Mouse (Mus musculus) lung, embryonic 14.5 days (tissue): Measurements from ENCODE around the gene Hsd11b1. TPM values are rescaled to one million over a fixed set of nuclear protein-coding genes. Genes with fewer than 3 reads are reported as not detected.

ENCODE experiments used
- ATAC-seq: fragments of 200-750 bp; cut with Nextera tagmentation; 2 replicates; pipeline ENCODE4 v1.8.0; 2017; ENCODE audit warnings: mild to moderate bottlenecking, moderate TSS enrichment, moderate library complexity; ENCODE audit not compliant: insufficient read depth
- DNase-seq: peaks from one replicate; pipeline ENCODE4 v3.0.0-alpha.2; 2015
- H3K27ac ChIP-seq: fragments of 300-500 bp; sonication (generic); 2 replicates; pipeline ENCODE4 v1.5.1; 2014; ENCODE audit warnings: low read depth, mild to moderate bottlenecking, moderate library complexity
- H3K27me3 ChIP-seq: fragments of 300-500 bp; sonication (generic); 2 replicates; pipeline ENCODE4 v1.6.1; 2014; ENCODE audit warnings: low read length, control low read depth; ENCODE audit not compliant: insufficient read depth
- H3K36me3 ChIP-seq: fragments of 300-500 bp; sonication (generic); 2 replicates; pipeline ENCODE4 v1.6.1; 2014; ENCODE audit warnings: control low read depth; ENCODE audit not compliant: insufficient read depth
- H3K4me1 ChIP-seq: fragments of 300-500 bp; sonication (generic); 2 replicates; pipeline ENCODE4 v1.6.1; 2014; ENCODE audit warnings: antibody characterized with exemption, control low read depth; ENCODE audit not compliant: insufficient read depth
- H3K4me2 ChIP-seq: fragments of 300-500 bp; sonication (generic); 2 replicates; pipeline ENCODE4 v1.6.1; 2014; ENCODE audit warnings: mild to moderate bottlenecking
- H3K4me3 ChIP-seq: fragments of 300-500 bp; sonication (generic); 2 replicates; pipeline ENCODE4 v1.5.1; 2014; ENCODE audit warnings: low read depth, low read length
- H3K9ac ChIP-seq: fragments of 300-500 bp; sonication (generic); 2 replicates; pipeline ENCODE4 v1.6.1; 2014
- H3K9me3 ChIP-seq: fragments of 300-500 bp; sonication (generic); 2 replicates; pipeline ENCODE4 v1.6.1; 2016; ENCODE audit warnings: low read depth, low read length, control low read depth
- CTCF ChIP-seq: IDR thresholded peaks from 2 replicates; pipeline ENCODE4 v1.5.1; 2016; ENCODE audit warnings: antibody characterized with exemption, low read depth
- WGBS: fragments of 180-500 bp; shearing (Covaris S2); extraction: QIAGEN DNeasy Blood & Tissue Kit; methylation state at CpG from one replicate; pipeline ENCODE4 v1.1.7; 2014; 5-methylcytosine and 5-hydroxymethylcytosine counted together
- polyA plus RNA-seq: library from polyadenylated mRNA; unstranded; fragments of >200 nt; fragmentation: Nextera tagmentation; extraction: Ambion mirVana; gene quantifications from 2 replicates; pipeline ENCODE4 v1.2.1, GENCODE M21; 2014

Gene Hsd11b1
- polyA plus RNA-seq, 1 experiment from 2014 or later = 1.6 TPM

DNA sequence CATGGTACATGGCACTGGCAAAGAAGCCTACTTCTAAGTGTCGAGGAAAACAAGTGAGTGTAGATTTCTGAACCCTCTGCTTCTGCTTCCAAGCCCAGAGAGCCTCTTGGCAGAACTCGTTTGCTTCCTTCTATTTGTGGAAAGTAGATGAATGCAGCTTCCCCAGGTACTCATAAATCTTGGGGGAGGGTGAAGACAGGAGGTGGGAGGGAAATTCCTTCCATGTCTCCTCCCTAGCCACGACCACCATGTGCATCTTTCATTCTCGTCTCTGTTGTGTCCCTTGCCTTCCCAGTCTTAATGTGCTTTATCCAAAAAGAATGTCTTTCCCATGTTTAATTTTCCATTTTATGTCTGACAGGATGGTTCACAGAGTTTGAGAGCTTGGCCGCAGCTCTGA, 11.3 kb downstream of the Hsd11b1 start:
- H3K4me2 ChIP-seq = no peak overlapping the region
- no peak overlapping the region for H3K4me3 ChIP-seq
- TF ChIP-seq CTCF = no peak
- H3K4me1 ChIP-seq = no peaks in the 10 kb centered on the region
- ATAC-seq (no peak), DNase-seq (no peak)
- 26% methylated on average over 5 of the region's 5 CpGs for WGBS
- no peaks in the 10 kb centered on the region for H3K9me3 ChIP-seq
- H3K27me3 ChIP-seq = no peaks in the 10 kb centered on the region
- no peaks in the 10 kb centered on the region for H3K36me3 ChIP-seq
- H3K9ac ChIP-seq = no peak overlapping the region
- H3K27ac ChIP-seq = no peak overlapping the region

DNA sequence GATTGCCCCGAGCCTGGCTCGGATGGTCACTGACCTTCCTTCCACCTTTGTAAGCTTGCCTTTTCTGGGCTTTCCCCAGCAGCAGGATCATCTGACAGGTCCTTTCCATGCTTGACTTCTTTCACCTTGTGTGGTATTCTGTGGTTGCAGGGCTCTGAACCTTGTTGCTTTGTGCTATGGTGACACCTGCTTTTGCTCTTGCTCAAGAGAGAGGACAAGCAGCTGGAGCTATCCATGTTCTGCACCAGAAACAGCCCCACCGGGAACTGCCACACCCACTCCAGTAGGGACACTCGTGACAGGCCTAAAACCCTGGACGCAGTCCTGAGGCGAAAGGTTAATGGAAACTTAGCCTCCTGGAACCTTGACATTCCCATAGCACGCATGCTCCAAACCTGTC, 12.5 kb downstream of the Hsd11b1 start:
- DNase-seq (no peak), ATAC-seq (no peak)
- Histone ChIP-seq H3K9ac (no peak overlapping the region), H3K9me3 (no peaks in the 10 kb centered on the region), H3K4me1 (no peaks in the 10 kb centered on the region), H3K36me3 (no peaks in the 10 kb centered on the region), H3K4me2 (no peak overlapping the region), H3K4me3 (no peak overlapping the region), H3K27ac (no peak overlapping the region), H3K27me3 (no peaks in the 10 kb centered on the region)
- 76% methylated on average over 7 of the region's 7 CpGs for WGBS
- no peak for TF ChIP-seq CTCF

DNA sequence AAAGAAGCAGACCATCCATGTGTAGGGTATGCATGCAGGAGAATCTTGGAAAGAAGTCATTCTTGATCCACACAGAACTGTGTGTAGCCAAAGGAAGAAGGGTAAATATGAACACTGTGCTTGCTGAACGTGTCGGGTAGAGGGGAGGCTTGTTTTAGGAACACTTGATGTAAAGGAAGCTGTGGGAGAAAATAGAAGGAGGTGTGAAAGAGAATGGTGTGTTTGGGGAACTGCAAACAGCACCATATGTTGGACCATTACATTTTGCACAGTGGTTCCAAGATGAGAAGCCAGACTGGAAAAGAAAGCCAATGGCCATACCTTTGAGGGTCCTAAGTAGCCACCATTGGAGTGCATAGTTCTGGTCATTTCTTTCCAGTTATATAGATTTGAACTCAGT, 13.8 kb downstream of the Hsd11b1 start:
- H3K4me3 ChIP-seq = no peak overlapping the region
- H3K27me3 ChIP-seq = no peaks in the 10 kb centered on the region
- WGBS = 74% methylated on average over 2 of the region's 2 CpGs
- H3K27ac ChIP-seq = no peak overlapping the region
- no peak overlapping the region for H3K9ac ChIP-seq
- no peak overlapping the region for H3K4me2 ChIP-seq
- no peaks in the 10 kb centered on the region for H3K4me1 ChIP-seq
- no peak for TF ChIP-seq CTCF
- no peaks in the 10 kb centered on the region for H3K9me3 ChIP-seq
- H3K36me3 ChIP-seq = no peaks in the 10 kb centered on the region
- no peak for DNase-seq
- no peak for ATAC-seq

DNA sequence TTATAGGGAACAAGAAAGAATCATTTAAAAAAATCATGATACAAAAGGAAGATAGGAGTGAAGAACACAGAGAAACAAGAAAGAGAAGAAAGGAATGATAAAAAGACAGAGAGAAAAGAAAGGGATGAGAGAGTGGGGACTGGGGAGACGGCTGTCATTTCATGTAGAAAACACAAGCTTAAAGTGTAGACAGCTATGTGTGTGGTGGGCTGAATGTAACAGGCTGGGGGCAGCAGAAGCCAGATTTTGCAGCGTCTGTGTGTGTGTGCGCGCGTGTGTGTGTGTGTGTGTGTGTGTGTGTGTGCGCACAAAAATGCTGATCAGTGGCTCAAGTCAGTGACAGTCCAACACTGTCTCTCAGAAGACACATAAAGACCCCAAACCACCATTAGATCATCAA, 19.6 kb downstream of the Hsd11b1 start:
- ATAC-seq (no peak), DNase-seq (no peak)
- no peak overlapping the region for H3K4me2 ChIP-seq
- 80% methylated on average over 6 of the region's 6 CpGs for WGBS
- no peak overlapping the region for H3K4me3 ChIP-seq
- no peak overlapping the region for H3K27ac ChIP-seq
- H3K36me3 ChIP-seq = no peaks in the 10 kb centered on the region
- H3K27me3 ChIP-seq = no peaks in the 10 kb centered on the region
- no peaks in the 10 kb centered on the region for H3K4me1 ChIP-seq
- TF ChIP-seq CTCF = no peak
- no peak overlapping the region for H3K9ac ChIP-seq
- H3K9me3 ChIP-seq = no peaks in the 10 kb centered on the region

DNA sequence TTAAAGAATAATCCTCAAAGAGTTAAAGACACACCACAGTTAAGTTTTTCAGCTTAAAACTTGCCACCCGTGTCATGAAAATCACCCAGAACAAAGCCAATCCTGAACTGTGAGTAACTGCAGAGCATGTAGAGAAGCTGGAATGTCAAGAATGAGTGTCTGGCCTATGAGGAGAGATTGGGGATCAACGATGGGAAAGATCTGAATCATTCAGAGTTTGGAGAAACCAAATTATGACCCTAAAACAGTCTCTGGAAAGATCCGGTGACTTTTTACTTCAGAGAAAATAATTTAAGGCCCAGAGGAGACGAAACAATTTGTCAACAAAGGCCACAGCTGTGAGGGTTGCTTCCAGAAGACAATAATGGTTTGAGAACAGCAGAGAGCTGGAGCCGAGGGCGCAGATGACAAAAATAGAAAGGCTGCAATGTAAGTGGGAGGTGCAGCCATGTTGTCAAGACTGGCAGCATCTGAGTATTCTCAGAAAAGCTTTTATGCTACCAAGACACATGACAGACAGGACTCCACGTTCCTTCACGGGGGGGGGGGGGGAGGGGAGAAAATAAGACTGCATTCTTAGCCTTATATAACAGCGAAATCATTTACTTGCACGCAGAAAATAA, 20.2 kb downstream of the Hsd11b1 start:
- no peaks in the 10 kb centered on the region for H3K27me3 ChIP-seq
- 47% methylated on average over 10 of the region's 10 CpGs for WGBS
- H3K9ac ChIP-seq = no peak overlapping the region
- peak overlapping the region; percentile 7; the same call in 1 of the 2 replicates for H3K27ac ChIP-seq
- no peak overlapping the region for H3K4me3 ChIP-seq
- no peaks in the 10 kb centered on the region for H3K9me3 ChIP-seq
- no peak for TF ChIP-seq CTCF
- DNase-seq = no peak
- no peaks in the 10 kb centered on the region for H3K4me1 ChIP-seq
- no peak for ATAC-seq
- H3K4me2 ChIP-seq = no peak overlapping the region
- no peaks in the 10 kb centered on the region for H3K36me3 ChIP-seq

DNA sequence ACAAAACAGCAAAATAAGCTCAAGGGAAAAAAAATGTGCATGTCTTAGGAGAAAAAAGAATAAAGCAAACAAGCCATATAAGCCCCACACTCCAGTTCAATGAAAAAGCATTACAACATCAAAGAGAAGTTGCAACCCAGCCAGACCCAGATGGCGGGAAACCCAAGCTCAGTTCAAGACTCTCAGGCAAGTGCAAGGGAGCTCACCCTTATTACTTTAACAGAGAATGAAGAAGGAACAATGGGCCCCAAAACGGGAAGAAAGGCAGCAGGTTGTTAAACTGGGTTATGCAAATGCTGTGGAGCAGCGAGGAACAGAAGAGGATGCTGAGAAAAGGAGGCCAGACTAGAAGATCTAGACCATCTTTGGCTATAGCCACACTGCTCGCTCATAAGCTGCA, 21.0 kb downstream of the Hsd11b1 start:
- DNase-seq = no peak
- no peak for ATAC-seq
- WGBS = 63% methylated on average over 4 of the region's 4 CpGs

DNA sequence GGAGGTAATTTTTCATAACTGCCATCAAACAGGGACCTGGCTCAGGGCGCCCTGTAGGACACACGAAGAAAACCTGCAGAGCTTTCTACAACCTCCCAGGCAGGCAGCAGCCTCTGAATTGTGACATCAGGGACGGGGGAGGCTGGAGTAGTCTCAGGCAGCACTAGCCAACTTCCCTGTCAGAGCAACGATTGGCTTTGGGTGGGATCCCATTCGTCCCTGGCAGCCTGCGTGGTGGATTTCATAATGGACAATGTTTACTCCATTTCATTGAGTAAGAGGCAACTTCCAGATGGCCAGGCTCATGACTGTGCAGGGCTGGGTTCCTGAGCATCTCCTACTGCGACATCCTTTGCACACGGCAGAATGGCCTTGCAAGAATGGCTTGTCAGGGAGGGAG, 21.6 kb downstream of the Hsd11b1 start:
- Histone ChIP-seq H3K27me3 (no peaks in the 10 kb centered on the region), H3K9me3 (no peaks in the 10 kb centered on the region), H3K36me3 (no peaks in the 10 kb centered on the region), H3K9ac (no peak overlapping the region), H3K4me2 (no peak overlapping the region), H3K27ac (no peak overlapping the region), H3K4me3 (no peak overlapping the region), H3K4me1 (no peaks in the 10 kb centered on the region)
- TF ChIP-seq CTCF = no peak
- ATAC-seq (peak; percentile 82; the same call in 1 of the 2 replicates), DNase-seq (peak; percentile 79)
- 57% methylated on average over 8 of the region's 8 CpGs for WGBS

More for the DNA sequence above, 21.0 kb downstream of the Hsd11b1 start:
- TF ChIP-seq CTCF = no peak
- no peaks in the 10 kb centered on the region for H3K4me1 ChIP-seq
- H3K27ac ChIP-seq = no peak overlapping the region
- H3K4me2 ChIP-seq = no peak overlapping the region
- no peak overlapping the region for H3K9ac ChIP-seq
- H3K36me3 ChIP-seq = no peaks in the 10 kb centered on the region
- no peaks in the 10 kb centered on the region for H3K27me3 ChIP-seq
- H3K9me3 ChIP-seq = no peaks in the 10 kb centered on the region
- H3K4me3 ChIP-seq = no peak overlapping the region
